Mouse (Mus musculus) inflammation-experienced regulatory T-cells (primary cell): ENCODE data around the gene Urod. TPM values are rescaled to one million over a fixed set of nuclear protein-coding genes. Genes with fewer than 3 reads are reported as not detected.

Experiments used
- polyA plus RNA-seq, 2 experiments: library from polyadenylated mRNA; unstranded; fragments of 100-300 nt; shearing (Covaris generic); gene quantifications; one replicate each; pipeline ENCODE4 v1.2.1; 2017

Gene Urod
- polyA plus RNA-seq, result 10 to 100 TPM; 91.4 to 97.6 TPM

GRCm38 (mm10) chr4:116993672-116994621 is at the start of gene Urod:
TSS of gene Urod (minus strand) at chr4:116994413.

GRCm38 (mm10) chr4:117019206-117020134 is 25.3 kb upstream of the Urod start, which contains the start of gene Eif2b3:
TSS of gene Eif2b3 (plus strand) at chr4:117019402.

GRCm38 (mm10) chr4:116995131-116995797 is 1.1 kb upstream of the Urod start, which contains the start of gene Hectd3:
TSS of gene Hectd3 (plus strand) at chr4:116995317.

Other genes starting within 250 kb of the Urod start
- 10 to 100 TPM; 39.8 to 43.6 TPM for gene Toe1, start 186.8 kb downstream of the Urod start, polyA plus RNA-seq
- 10 to 100 TPM in 1 of 2 experiments, 1 to 10 TPM in 1; 9.6 to 18.9 TPM for gene Mutyh, start 186.7 kb downstream of the Urod start, polyA plus RNA-seq
- under 1 TPM; 0.21 to 0.37 TPM for gene Hpdl, start 172.7 kb downstream of the Urod start, polyA plus RNA-seq
- gene Zswim5, start 117.0 kb downstream of the Urod start, polyA plus RNA-seq, result 1 to 10 TPM in 1 of 2 experiments, under 1 TPM in 1; 0.02 to 1.4 TPM
- 10 to 100 TPM; 33.8 to 38.5 TPM for gene Hectd3, start 904 bp upstream of the Urod start, polyA plus RNA-seq
- 10 to 100 TPM; 30.3 to 42.6 TPM for gene Eif2b3, start 25.0 kb upstream of the Urod start, polyA plus RNA-seq
- 1 to 10 TPM in 1 of 2 experiments, under 1 TPM in 1; 0.94 to 1.5 TPM for gene Ptch2, start 101.7 kb upstream of the Urod start, polyA plus RNA-seq
- 10 to 100 TPM; 56.6 to 58.9 TPM for gene Btbd19, start 131.3 kb upstream of the Urod start, polyA plus RNA-seq
- gene Tctex1d4, start 132.4 kb upstream of the Urod start, polyA plus RNA-seq, result 1 to 10 TPM in 1 of 2 experiments, not detected in 1; 2.0 TPM
- 10 to 100 TPM; 60.7 to 66.8 TPM for gene Plk3, start 139.6 kb upstream of the Urod start, polyA plus RNA-seq
- gene Rps8, start 161.8 kb upstream of the Urod start, polyA plus RNA-seq, result 100 to 1,000 TPM; 407 to 429 TPM
- gene Kif2c, start 188.2 kb upstream of the Urod start, polyA plus RNA-seq, result 1 to 10 TPM; 1.7 to 4.6 TPM